In genomic region chr6:24661879-24662278, GRCm38 (mm10) we compare ENCODE assay signal across 11 mouse cellular contexts. TPM values are rescaled to one million over a fixed set of nuclear protein-coding genes. Genes with fewer than 3 reads are reported as not detected.
A peak's percentile ranks its signal among the peaks of the same experiment; 100 is the strongest.
DNase-seq lines count a peak whose midpoint lies in the region; ATAC-seq lines count a peak whose summit lies in the region.
"Had no signal": no experiment of that assay in that cellular context is flagged by ENCODE, and none has a peak within 500 bp of the region (broad histone marks: within the 10 kb centered on the region; RNA-seq: fewer than 3 reads in every experiment).

No protein-coding gene starts in this region.

- no peak for ATAC-seq in CD4-positive, CD25-positive, alpha-beta regulatory T cell, adult 4 months
- ATAC-seq in hindbrain, embryonic 13.5 days (ENCODE audit: low FRiP score): no peak
- no peak for ATAC-seq in hindbrain, embryonic 11.5 days (ENCODE audit: low FRiP score)
- no peak for ATAC-seq in midbrain, embryonic 14.5 days (ENCODE audit: low FRiP score, low TSS enrichment)

- H3K9me3 ChIP-seq in hindbrain, embryonic 13.5 days: no peaks in the 10 kb centered on the region
- no peaks in the 10 kb centered on the region for H3K9me3 ChIP-seq in hindbrain, embryonic 11.5 days (ENCODE audit: control insufficient read depth, low read length)
- H3K9me3 ChIP-seq in midbrain, embryonic 14.5 days (ENCODE audit: control insufficient read depth, low read length): no peaks in the 10 kb centered on the region
- no peaks in the 10 kb centered on the region for H3K9me3 ChIP-seq in midbrain, embryonic 10.5 days (replicated peaks)
- H3K9me3 ChIP-seq: limb, embryonic 13.5 days had no signal

- H3K27ac ChIP-seq in hindbrain, embryonic 13.5 days: no peak overlapping the region
- no peak overlapping the region for H3K27ac ChIP-seq in hindbrain, embryonic 11.5 days (ENCODE audit: low read depth, low read length)
- no peak overlapping the region for H3K27ac ChIP-seq in midbrain, embryonic 14.5 days (replicated peaks; ENCODE audit: low read depth, low read length)
- H3K27ac ChIP-seq in midbrain, embryonic 10.5 days (replicated peaks): no peak overlapping the region
- H3K27ac ChIP-seq: limb, embryonic 13.5 days had no signal

- DNase-seq in CD4-positive, CD25-positive, alpha-beta regulatory T cell, adult 2 months (ENCODE audit: low read depth, low spot score): peak; percentile 8
- no peak for DNase-seq in hindbrain, embryonic 11.5 days (ENCODE audit: low spot score)
- no peak for DNase-seq in midbrain, embryonic 14.5 days
- no peak for DNase-seq in midbrain, embryonic 10.5 days (ENCODE audit: low spot score)
- no peak for DNase-seq in right cerebral cortex, adult 18-20 months
- no peak for DNase-seq in layer of hippocampus, postnatal 36 days
- DNase-seq: gastrocnemius, postnatal 36 days; right cerebral cortex, postnatal 14 days had no signal

- H3K27me3 ChIP-seq in hindbrain, embryonic 13.5 days: no peaks in the 10 kb centered on the region
- no peaks in the 10 kb centered on the region for H3K27me3 ChIP-seq in hindbrain, embryonic 11.5 days (ENCODE audit: control insufficient read depth, insufficient read depth, low read length)
- no peaks in the 10 kb centered on the region for H3K27me3 ChIP-seq in midbrain, embryonic 14.5 days (ENCODE audit: control insufficient read depth, insufficient read depth, low read length)
- no peaks in the 10 kb centered on the region for H3K27me3 ChIP-seq in midbrain, embryonic 10.5 days (ENCODE audit: low read depth, poor library complexity, severe bottlenecking)
- H3K27me3 ChIP-seq: limb, embryonic 13.5 days had no signal

- 86% methylated on average over 4 of the region's 4 CpGs for WGBS in hindbrain, embryonic 13.5 days
- WGBS in hindbrain, embryonic 11.5 days: 90% methylated on average over 4 of the region's 4 CpGs
- 84% methylated on average over 4 of the region's 4 CpGs for WGBS in midbrain, embryonic 14.5 days
- WGBS in midbrain, embryonic 10.5 days: 88% methylated on average over 4 of the region's 4 CpGs

- H3K4me1 ChIP-seq in hindbrain, embryonic 13.5 days (replicated peaks): peaks cover 24% of the 10 kb centered on the region
- H3K4me1 ChIP-seq in hindbrain, embryonic 11.5 days (replicated peaks; ENCODE audit: control insufficient read depth, insufficient read depth, low read length): no peaks in the 10 kb centered on the region
- H3K4me1 ChIP-seq in midbrain, embryonic 14.5 days (ENCODE audit: control insufficient read depth, insufficient read depth, low read length): peaks cover 20% of the 10 kb centered on the region
- H3K4me1 ChIP-seq in midbrain, embryonic 10.5 days: peaks cover 19% of the 10 kb centered on the region

- no peak overlapping the region for H3K4me3 ChIP-seq in hindbrain, embryonic 13.5 days
- no peak overlapping the region for H3K4me3 ChIP-seq in hindbrain, embryonic 11.5 days (ENCODE audit: low read depth, low read length)
- no peak overlapping the region for H3K4me3 ChIP-seq in midbrain, embryonic 14.5 days (replicated peaks; ENCODE audit: low read depth, low read length)
- H3K4me3 ChIP-seq in midbrain, embryonic 10.5 days: no peak overlapping the region

- H3K9ac ChIP-seq in hindbrain, embryonic 13.5 days: no peak overlapping the region
- no peak overlapping the region for H3K9ac ChIP-seq in hindbrain, embryonic 11.5 days (ENCODE audit: low read depth, low read length)
- no peak overlapping the region for H3K9ac ChIP-seq in midbrain, embryonic 14.5 days (replicated peaks; ENCODE audit: low read length)

- no peaks in the 10 kb centered on the region for H3K36me3 ChIP-seq in hindbrain, embryonic 13.5 days
- H3K36me3 ChIP-seq in hindbrain, embryonic 11.5 days (ENCODE audit: control insufficient read depth, insufficient read depth, low read length): no peaks in the 10 kb centered on the region
- H3K36me3 ChIP-seq in midbrain, embryonic 14.5 days (ENCODE audit: control insufficient read depth, insufficient read depth, low read length): no peaks in the 10 kb centered on the region
- peaks cover 17% of the 10 kb centered on the region for H3K36me3 ChIP-seq in midbrain, embryonic 10.5 days
- H3K36me3 ChIP-seq: limb, embryonic 13.5 days had no signal

- H3K4me2 ChIP-seq in hindbrain, embryonic 13.5 days: peak overlapping the region; percentile 27; the same call in 1 of the 2 replicates
- H3K4me2 ChIP-seq in hindbrain, embryonic 11.5 days (replicated peaks; ENCODE audit: low read depth, low read length): no peak overlapping the region
- H3K4me2 ChIP-seq in midbrain, embryonic 14.5 days (ENCODE audit: low read length): peak overlapping the region; percentile 87

RNA-seq across cellular contexts. Expression of gene Wasl, which starts 2.9 kb away (rescaled TPM):
- 10 to 100 TPM; 11.3 to 15.0 TPM for polyA plus RNA-seq in CD4-positive, CD25-positive, alpha-beta regulatory T cell, adult 4 months (2017; shearing (Covaris generic))
- polyA plus RNA-seq in hindbrain, embryonic 13.5 days (2015; fragmentation: Nextera tagmentation; extraction: Ambion mirVana): 63.5 and 66.2 TPM in 2 replicates
- polyA plus RNA-seq in hindbrain, embryonic 11.5 days (2014; fragmentation: Nextera tagmentation; extraction: Ambion mirVana): 52.4 and 62.1 TPM in 2 replicates
- polyA plus RNA-seq in midbrain, embryonic 14.5 days (2014; fragmentation: Nextera tagmentation; extraction: Ambion mirVana): 48.3 and 53.1 TPM in 2 replicates
- polyA plus RNA-seq in midbrain, embryonic 10.5 days (2016; fragmentation: Nextera tagmentation; extraction: Ambion mirVana): 60.9 and 62.0 TPM in 2 replicates
- total RNA-seq in layer of hippocampus, postnatal 36 days (2021): 100 to 1,000 TPM; 147 to 150 TPM
